Mouse (Mus musculus): Measurements from ENCODE around the gene Mtf2. TPM values are rescaled to one million over a fixed set of nuclear protein-coding genes. Genes with fewer than 3 reads are reported as not detected.
"Not testable (repeated sequence)": the region's sequence is repeated elsewhere in the genome, so short reads cannot be mapped to it uniquely, and the experiment has no call there.

The Mtf2 gene
- polyA plus RNA-seq, 1 experiment = 43.4 TPM

DNA sequence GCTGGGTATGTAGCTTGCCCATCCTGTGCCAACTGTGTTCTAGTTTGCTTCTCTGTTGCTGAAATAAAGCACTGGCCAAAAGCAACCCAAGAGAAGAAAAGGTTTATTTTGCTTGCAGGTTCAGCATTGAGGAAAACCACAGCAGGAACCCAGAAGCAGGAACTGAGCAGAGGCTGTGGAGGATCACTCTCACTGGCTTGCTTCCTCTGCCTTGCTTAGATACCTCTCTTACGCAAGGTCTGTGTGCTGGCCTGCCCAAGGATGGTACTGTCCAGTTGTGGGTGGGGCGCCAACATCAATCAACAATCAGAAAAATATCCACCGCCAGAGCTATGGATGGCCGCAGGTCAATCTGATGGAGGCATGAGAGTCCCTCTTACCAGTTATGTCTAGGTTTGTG, 34.2 kb upstream of the Mtf2 start:
- no peak for DNase-seq
- TF ChIP-seq CTCF (IDR thresholded peaks at IDR 0.05; ENCODE audit: borderline replicate concordance, insufficient read depth, low read depth, low read length) = no peak
- no peak overlapping the region for H3K4me3 ChIP-seq (replicated peaks; ENCODE audit: insufficient read depth, low read depth, low read length)
- H3K4me1 ChIP-seq (ENCODE audit: control insufficient read depth, insufficient read depth, low read length) = no peaks in the 10 kb centered on the region
- no peak overlapping the region for H3K27ac ChIP-seq (ENCODE audit: insufficient read depth, low read length)
- H3K27me3 ChIP-seq (ENCODE audit: control insufficient read depth, insufficient read depth, low read length) = no peaks in the 10 kb centered on the region; the same call in 1 of the 2 replicates
- 86% methylated on average over 4 of the region's 4 CpGs for WGBS

DNA sequence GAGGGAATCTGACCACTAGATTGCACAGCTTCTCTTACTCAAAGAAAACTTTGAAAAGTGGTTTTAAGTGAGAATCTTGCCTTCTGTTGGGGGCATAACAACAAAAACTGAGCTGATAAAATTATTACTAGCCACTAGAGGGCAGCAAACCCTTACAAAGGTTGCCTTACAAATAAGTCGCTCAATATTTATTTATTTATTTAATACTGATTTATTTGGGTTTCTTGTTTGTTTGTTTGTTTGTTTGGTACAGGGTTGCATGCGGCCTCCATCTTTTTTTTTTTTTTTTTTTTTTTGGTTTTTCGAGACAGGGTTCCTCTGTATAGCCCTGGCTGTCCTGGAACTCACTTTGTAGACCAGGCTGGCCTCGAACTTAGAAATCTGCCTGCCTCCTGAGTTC, 31.3 kb upstream of the Mtf2 start:
- peak in 1 of 2 experiments; percentile 54 for DNase-seq
- Histone ChIP-seq H3K27ac (ENCODE audit: insufficient read depth, low read length) (no peak overlapping the region), H3K4me1 (ENCODE audit: control insufficient read depth, insufficient read depth, low read length) (no peaks in the 10 kb centered on the region), H3K4me3 (replicated peaks; ENCODE audit: insufficient read depth, low read depth, low read length) (no peak overlapping the region), H3K27me3 (ENCODE audit: control insufficient read depth, insufficient read depth, low read length) (no peaks in the 10 kb centered on the region; the same call in 1 of the 2 replicates)
- 32% methylated on average over 4 of the region's 4 CpGs for WGBS
- TF ChIP-seq CTCF (IDR thresholded peaks at IDR 0.05; ENCODE audit: borderline replicate concordance, insufficient read depth, low read depth, low read length) (peak; percentile 49; the same call in 1 of the 2 replicates), POLR2A (IDR thresholded peaks at IDR 0.05; ENCODE audit: borderline replicate concordance, insufficient read depth, low read length) (no peak)

GRCm38 (mm10) chr5:108035523-108035922, 30.0 kb upstream of the Mtf2 start:
- Histone ChIP-seq H3K4me3 (replicated peaks; ENCODE audit: insufficient read depth, low read depth, low read length) (no peak overlapping the region), H3K27me3 (ENCODE audit: control insufficient read depth, insufficient read depth, low read length) (no peaks in the 10 kb centered on the region; the same call in 1 of the 2 replicates), H3K27ac (ENCODE audit: insufficient read depth, low read length) (no peak overlapping the region), H3K4me1 (ENCODE audit: control insufficient read depth, insufficient read depth, low read length) (no peaks in the 10 kb centered on the region)
- TF ChIP-seq CTCF (IDR thresholded peaks at IDR 0.05; ENCODE audit: borderline replicate concordance, insufficient read depth, low read depth, low read length) (no peak), POLR2A (IDR thresholded peaks at IDR 0.05; ENCODE audit: borderline replicate concordance, insufficient read depth, low read length) (no peak)
- no peak for DNase-seq
- WGBS = 35% methylated on average over 2 of the region's 2 CpGs

- Histone ChIP-seq H3K27me3 (ENCODE audit: control insufficient read depth, insufficient read depth, low read length) (no peaks in the 10 kb centered on the region), H3K27ac (ENCODE audit: insufficient read depth, low read length) (no peak overlapping the region), H3K4me3 (replicated peaks; ENCODE audit: insufficient read depth, low read depth, low read length) (no peak overlapping the region), H3K4me1 (ENCODE audit: control insufficient read depth, insufficient read depth, low read length) (no peaks in the 10 kb centered on the region)
- DNase-seq = no peak
- WGBS = 87% methylated on average over 5 of the region's 5 CpGs
- no peak for TF ChIP-seq POLR2A (IDR thresholded peaks at IDR 0.05; ENCODE audit: borderline replicate concordance, insufficient read depth, low read length)
- TF ChIP-seq CTCF (IDR thresholded peaks at IDR 0.05; ENCODE audit: borderline replicate concordance, insufficient read depth, low read depth, low read length) = no peak
These were observed 23.4 kb upstream of the Mtf2 start for GRCm38 (mm10) chr5:108042061-108042460.

- DNase-seq = no peak
- no peaks in the 10 kb centered on the region for H3K4me1 ChIP-seq (ENCODE audit: control insufficient read depth, insufficient read depth, low read length)
- 83% methylated on average over 1 of the region's 1 CpGs for WGBS
- no peaks in the 10 kb centered on the region for H3K27me3 ChIP-seq (ENCODE audit: control insufficient read depth, insufficient read depth, low read length)
- H3K4me3 ChIP-seq (replicated peaks; ENCODE audit: insufficient read depth, low read depth, low read length) = no peak overlapping the region
- TF ChIP-seq POLR2A (IDR thresholded peaks at IDR 0.05; ENCODE audit: borderline replicate concordance, insufficient read depth, low read length) (no peak), CTCF (IDR thresholded peaks at IDR 0.05; ENCODE audit: borderline replicate concordance, insufficient read depth, low read depth, low read length) (no peak)
- H3K27ac ChIP-seq (ENCODE audit: insufficient read depth, low read length) = no peak overlapping the region
These were observed 21.6 kb upstream of the Mtf2 start for GRCm38 (mm10) chr5:108043908-108044307.

- Histone ChIP-seq H3K4me3 (replicated peaks; ENCODE audit: insufficient read depth, low read depth, low read length) (no peak overlapping the region), H3K27ac (ENCODE audit: insufficient read depth, low read length) (no peak overlapping the region), H3K27me3 (ENCODE audit: control insufficient read depth, insufficient read depth, low read length) (no peaks in the 10 kb centered on the region), H3K4me1 (ENCODE audit: control insufficient read depth, insufficient read depth, low read length) (no peaks in the 10 kb centered on the region)
- no peak for DNase-seq
- TF ChIP-seq CTCF (IDR thresholded peaks at IDR 0.05; ENCODE audit: borderline replicate concordance, insufficient read depth, low read depth, low read length) (no peak), POLR2A (IDR thresholded peaks at IDR 0.05; ENCODE audit: borderline replicate concordance, insufficient read depth, low read length) (no peak)
- WGBS = 3% methylated on average over 3 of the region's 3 CpGs
These were observed 15.7 kb upstream of the Mtf2 start for GRCm38 (mm10) chr5:108049711-108050268.

- WGBS = 87% methylated on average over 2 of the region's 2 CpGs
- Histone ChIP-seq H3K27ac (ENCODE audit: insufficient read depth, low read length) (no peak overlapping the region), H3K4me3 (replicated peaks; ENCODE audit: insufficient read depth, low read depth, low read length) (no peak overlapping the region), H3K27me3 (ENCODE audit: control insufficient read depth, insufficient read depth, low read length) (no peaks in the 10 kb centered on the region), H3K4me1 (ENCODE audit: control insufficient read depth, insufficient read depth, low read length) (no peaks in the 10 kb centered on the region)
- TF ChIP-seq CTCF (IDR thresholded peaks at IDR 0.05; ENCODE audit: borderline replicate concordance, insufficient read depth, low read depth, low read length) = no peak
- no peak for TF ChIP-seq POLR2A (IDR thresholded peaks at IDR 0.05; ENCODE audit: borderline replicate concordance, insufficient read depth, low read length)
- no peak for DNase-seq
These were observed 14.4 kb upstream of the Mtf2 start for GRCm38 (mm10) chr5:108051026-108051425.

- H3K27me3 ChIP-seq (ENCODE audit: control insufficient read depth, insufficient read depth, low read length); H3K27ac ChIP-seq (ENCODE audit: insufficient read depth, low read length); H3K4me1 ChIP-seq (ENCODE audit: control insufficient read depth, insufficient read depth, low read length); DNase-seq; H3K4me3 ChIP-seq (replicated peaks; ENCODE audit: insufficient read depth, low read depth, low read length): not testable (repeated sequence)
- WGBS = 90% methylated on average over 9 of the region's 9 CpGs
These were observed 13.7 kb upstream of the Mtf2 start for GRCm38 (mm10) chr5:108051727-108052126.

Measured in cerebellum, adult 2 months (tissue).